Mouse (Mus musculus) ES-Bruce4 (cell line): ENCODE results near the gene Cdh13.

Experiments
- CTCF ChIP-seq: IDR thresholded peaks from one replicate; pipeline ENCODE4 v1.8.1; 2011; ENCODE audit warnings: low read depth, low read length
- EP300 ChIP-seq: IDR thresholded peaks from 2 replicates; pipeline ENCODE4 v1.6.1; 2011; ENCODE audit warnings: low read depth, low read length; ENCODE audit not compliant: insufficient read depth
- POLR2A ChIP-seq: IDR thresholded peaks from one replicate; pipeline ENCODE4 v1.8.1; 2011; ENCODE audit warnings: low read length; ENCODE audit not compliant: insufficient read depth

DNA sequence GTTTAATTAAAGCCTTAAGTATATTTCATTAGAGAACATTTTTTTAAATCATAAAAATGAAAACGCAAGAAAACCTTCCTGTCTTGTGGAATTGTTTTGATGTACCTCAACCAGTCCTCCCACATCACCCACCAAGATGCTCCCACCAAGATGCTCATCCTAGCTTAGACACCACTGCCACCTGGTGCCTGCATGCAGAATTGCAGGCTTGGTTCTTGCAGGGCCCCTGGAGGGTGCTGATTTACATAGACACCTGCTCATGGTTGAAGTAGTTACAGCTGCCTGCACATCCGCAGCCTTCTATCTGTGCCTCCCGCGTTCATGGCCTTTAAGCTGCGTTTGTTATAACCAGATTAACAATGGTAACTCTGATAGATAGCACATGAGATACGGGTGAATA, 566.8 kb downstream of the Cdh13 start:
- peak; percentile 98 for TF ChIP-seq CTCF
- TF ChIP-seq POLR2A, result no peak
- peak; percentile 77 for TF ChIP-seq EP300
